Mouse (Mus musculus): ENCODE data around the gene Mrtfa.
"Not testable (repeated sequence)": the region's sequence is repeated elsewhere in the genome, so short reads cannot be mapped to it uniquely, and the experiment has no call there.

Mrtfa gene

GRCm38 (mm10) chr15:81190630-81191178 lies at the start of gene Mrtfa:
Gene Mrtfa (minus strand): TSS chr15:81190757.
- peak; percentile 99 for DNase-seq (ENCODE audit: low read depth, low spot score)

- DNase-seq (ENCODE audit: low read depth, low spot score), result no peak
These were observed 49.3 kb upstream of the Mrtfa start for GRCm38 (mm10) chr15:81239794-81240343.

GRCm38 (mm10) chr15:81239261-81239660 lies 48.7 kb upstream of the Mrtfa start:
- DNase-seq (ENCODE audit: low read depth, low spot score), result peak; percentile 50

- no peak for DNase-seq (ENCODE audit: low read depth, low spot score)
These were observed 46.9 kb upstream of the Mrtfa start for GRCm38 (mm10) chr15:81237471-81237870.

GRCm38 (mm10) chr15:81236062-81236461 lies 45.5 kb upstream of the Mrtfa start:
- DNase-seq (ENCODE audit: low read depth, low spot score), result no peak

- peak; percentile 72 for DNase-seq (ENCODE audit: low read depth, low spot score)
These were observed 44.7 kb upstream of the Mrtfa start, which contains the start of gene Mchr1 for GRCm38 (mm10) chr15:81235086-81235920. Gene Mchr1 (plus strand): TSS chr15:81235499.

- DNase-seq (ENCODE audit: low read depth, low spot score), result no peak
These were observed 40.8 kb upstream of the Mrtfa start for GRCm38 (mm10) chr15:81231325-81231724.

GRCm38 (mm10) chr15:81229791-81230190 lies 39.2 kb upstream of the Mrtfa start:
- DNase-seq (ENCODE audit: low read depth, low spot score), result no peak

- DNase-seq (ENCODE audit: low read depth, low spot score), result no peak
These were observed 37.7 kb upstream of the Mrtfa start for GRCm38 (mm10) chr15:81228258-81228657.

GRCm38 (mm10) chr15:81227275-81227674 lies 36.7 kb upstream of the Mrtfa start:
- DNase-seq (ENCODE audit: low read depth, low spot score), result no peak

GRCm38 (mm10) chr15:81226796-81227195 lies 36.2 kb upstream of the Mrtfa start:
- no peak for DNase-seq (ENCODE audit: low read depth, low spot score)

GRCm38 (mm10) chr15:81225732-81226131 lies 35.2 kb upstream of the Mrtfa start:
- DNase-seq (ENCODE audit: low read depth, low spot score), result no peak

GRCm38 (mm10) chr15:81225016-81225415 lies 34.5 kb upstream of the Mrtfa start:
- no peak for DNase-seq (ENCODE audit: low read depth, low spot score)

GRCm38 (mm10) chr15:81221446-81221845 lies 30.9 kb upstream of the Mrtfa start:
- DNase-seq (ENCODE audit: low read depth, low spot score), result no peak

GRCm38 (mm10) chr15:81220051-81220450 lies 29.5 kb upstream of the Mrtfa start:
- not testable (repeated sequence) for DNase-seq (ENCODE audit: low read depth, low spot score)

- no peak for DNase-seq (ENCODE audit: low read depth, low spot score)
These were observed 28.5 kb upstream of the Mrtfa start for GRCm38 (mm10) chr15:81219054-81219453.

GRCm38 (mm10) chr15:81216906-81217653 lies 26.5 kb upstream of the Mrtfa start:
- DNase-seq (ENCODE audit: low read depth, low spot score), result no peak

- DNase-seq (ENCODE audit: low read depth, low spot score), result peak; percentile 25
These were observed 22.4 kb upstream of the Mrtfa start for GRCm38 (mm10) chr15:81212976-81213375.

GRCm38 (mm10) chr15:81210496-81210895 lies 19.9 kb upstream of the Mrtfa start:
- no peak for DNase-seq (ENCODE audit: low read depth, low spot score)

GRCm38 (mm10) chr15:81202462-81202861 lies 11.9 kb upstream of the Mrtfa start:
- DNase-seq (ENCODE audit: low read depth, low spot score), result no peak

- DNase-seq (ENCODE audit: low read depth, low spot score), result peak; percentile 86
These were observed 8.9 kb upstream of the Mrtfa start for GRCm38 (mm10) chr15:81199372-81199959.

- DNase-seq (ENCODE audit: low read depth, low spot score), result no peak
These were observed 7.9 kb upstream of the Mrtfa start for GRCm38 (mm10) chr15:81198447-81198846.
